Mouse (Mus musculus) liver, adult 2 months (tissue): ENCODE results near the gene Capn13.

Experiments used
- CTCF ChIP-seq: fragments of 200-500 bp; IDR thresholded peaks from 2 replicates; pipeline ENCODE4 v1.5.1; 2011; ENCODE audit warnings: low read depth, low read length, control low read depth
- POLR2A ChIP-seq: fragments of 200-500 bp; IDR thresholded peaks from 2 replicates; pipeline ENCODE4 v1.6.1; 2011; ENCODE audit warnings: low read length, control low read depth; ENCODE audit not compliant: insufficient read depth; ENCODE audit errors: extremely low read depth

GRCm38 (mm10) chr17:73432058-73432457 lies 31.4 kb upstream of the Capn13 start:
- TF ChIP-seq POLR2A (no peak), CTCF (no peak)
